Mouse (Mus musculus) erythroblast, embryonic 14.5 days (primary cell): ENCODE results near the gene Rccd1.

Experiments
- GATA1 ChIP-seq: IDR thresholded peaks from 2 replicates; pipeline ENCODE4 v1.6.1; 2012; ENCODE audit warnings: low read length, inconsistent platforms, mixed read lengths
- TAL1 ChIP-seq: IDR thresholded peaks from 3 replicates; pipeline ENCODE4 v1.6.1; 2012; ENCODE audit warnings: low read length, inconsistent platforms, mixed read lengths

DNA sequence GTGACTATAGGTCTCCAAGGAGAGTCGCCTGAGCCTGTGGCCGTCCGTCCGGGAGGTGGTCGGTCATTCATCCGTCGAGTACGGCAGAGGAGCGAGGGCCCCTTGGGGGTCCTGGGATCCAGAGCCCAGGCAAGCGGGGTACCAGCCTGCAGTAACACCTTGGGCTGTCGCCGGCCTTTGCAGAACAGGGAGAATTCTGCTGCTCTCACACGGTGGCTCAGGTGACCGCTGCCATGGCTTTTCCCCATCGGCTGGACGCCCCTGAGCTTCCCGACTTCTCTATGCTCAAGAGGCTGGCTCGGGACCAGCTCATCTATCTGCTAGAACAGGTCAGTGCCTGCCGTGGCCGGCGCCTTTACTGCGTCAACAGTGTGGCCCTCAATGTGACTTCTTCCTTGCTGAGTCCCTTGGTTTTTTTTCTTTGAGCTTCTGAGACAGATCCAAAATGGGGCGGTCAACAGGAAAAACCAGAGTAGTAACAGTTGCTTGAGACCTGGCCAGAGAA is 54.5 kb downstream of the Rccd1 start:
- TF ChIP-seq GATA1 (no peak), TAL1 (no peak)
